Mouse (Mus musculus) megakaryocyte-erythroid progenitor cell, adult 5-6 weeks (primary cell): Measurements from ENCODE around the gene Rbm38. TPM values are rescaled to one million over a fixed set of nuclear protein-coding genes. Genes with fewer than 3 reads are reported as not detected.

Experiments
- ATAC-seq: replicated peaks from 2 replicates; pipeline ENCODE4 v1.8.0; 2016; ENCODE audit warnings: mild to moderate bottlenecking, inconsistent platforms; ENCODE audit not compliant: severe bottlenecking, poor library complexity, low FRiP score, low TSS enrichment
- total RNA-seq, 2 experiments: library from RNA; stranded (forward) in 1 of 2; stranded (reverse) in 1 of 2; fragments of 200-1000, 215-1000 nt in 1 of 2; fragments of >200 nt in 1 of 2; fragmentation: Nextera tagmentation in 1 of 2; gene quantifications; 2 replicates each; pipeline ENCODE4 v1.2.3; 2014 to 2017

Rbm38 gene
- total RNA-seq, 2 experiments from 2014 or later = 116 to 218 TPM

GRCm38 (mm10) chr2:173030591-173031338, 10.5 kb downstream of the Rbm38 start:
- ATAC-seq = no peak

- ATAC-seq = no peak
Measured at GRCm38 (mm10) chr2:173033531-173033930, 13.2 kb downstream of the Rbm38 start.

GRCm38 (mm10) chr2:173034998-173035397, 14.7 kb downstream of the Rbm38 start:
- ATAC-seq = peak; percentile 35

- peak; percentile 4 for ATAC-seq
Measured at GRCm38 (mm10) chr2:173035653-173036052, 15.4 kb downstream of the Rbm38 start.

- no peak for ATAC-seq
Measured at GRCm38 (mm10) chr2:173036055-173036454, 15.8 kb downstream of the Rbm38 start.

- ATAC-seq = 0 out of 2 replicates have a peak, but pooled peaks have one; percentile 3
Measured at GRCm38 (mm10) chr2:173036611-173037010, 16.3 kb downstream of the Rbm38 start.

- ATAC-seq = no peak
Measured at GRCm38 (mm10) chr2:173037347-173037746, 17.0 kb downstream of the Rbm38 start.

- peak; percentile 72 for ATAC-seq
Measured at GRCm38 (mm10) chr2:173037827-173038607, 17.7 kb downstream of the Rbm38 start.

GRCm38 (mm10) chr2:173039041-173039440, 18.7 kb downstream of the Rbm38 start:
- ATAC-seq = no peak

GRCm38 (mm10) chr2:173040803-173041202, 20.5 kb downstream of the Rbm38 start:
- no peak for ATAC-seq

- ATAC-seq = no peak
Measured at GRCm38 (mm10) chr2:173041242-173041641, 20.9 kb downstream of the Rbm38 start.

GRCm38 (mm10) chr2:173041893-173042292, 21.6 kb downstream of the Rbm38 start:
- ATAC-seq = 0 out of 2 replicates have a peak, but pooled peaks have one; percentile 15

- ATAC-seq = no peak
Measured at GRCm38 (mm10) chr2:173042504-173043162, 22.3 kb downstream of the Rbm38 start.

- ATAC-seq = no peak
Measured at GRCm38 (mm10) chr2:173044198-173044970, 24.1 kb downstream of the Rbm38 start.

- ATAC-seq = 0 out of 2 replicates have a peak, but pooled peaks have one; percentile 42
Measured at GRCm38 (mm10) chr2:173046582-173047297, 26.4 kb downstream of the Rbm38 start.

- no peak for ATAC-seq
Measured at GRCm38 (mm10) chr2:173047471-173047870, 27.2 kb downstream of the Rbm38 start.

GRCm38 (mm10) chr2:173048041-173048745, 27.9 kb downstream of the Rbm38 start:
- ATAC-seq = no peak

- no peak for ATAC-seq
Measured at GRCm38 (mm10) chr2:173049231-173049630, 28.9 kb downstream of the Rbm38 start.
